Mouse (Mus musculus) heart, adult 2 months (tissue): ENCODE measurements around the gene Fam171a2. TPM values are rescaled to one million over a fixed set of nuclear protein-coding genes. Genes with fewer than 3 reads are reported as not detected.

Source experiments
- DNase-seq, 2 experiments: peaks; one replicate each; pipeline ENCODE4 v3.0.0; 2021
- H3K27ac ChIP-seq: fragments of 200-600 bp; 2 replicates; pipeline ENCODE4 v1.8.1; 2022
- H3K27me3 ChIP-seq: fragments of 200-500 bp; 2 replicates; pipeline ENCODE4 v1.6.1; 2012; ENCODE audit warnings: mild to moderate bottlenecking, low read length, inconsistent platforms, mixed read lengths; ENCODE audit not compliant: control insufficient read depth, insufficient read depth
- H3K36me3 ChIP-seq: fragments of 200-500 bp; 2 replicates; pipeline ENCODE4 v1.6.1; 2012; ENCODE audit warnings: low read length, inconsistent platforms; ENCODE audit not compliant: control insufficient read depth, insufficient read depth
- H3K4me1 ChIP-seq: fragments of 200-500 bp; 2 replicates; pipeline ENCODE4 v1.6.1; 2011; ENCODE audit warnings: low read length; ENCODE audit not compliant: control insufficient read depth, insufficient read depth
- H3K4me3 ChIP-seq: fragments of 200-600 bp; 2 replicates; pipeline ENCODE4 v1.8.1; 2022
- H3K79me2 ChIP-seq: fragments of 200-500 bp; replicated peaks from 2 replicates; pipeline ENCODE4 v1.6.1; 2012; ENCODE audit warnings: mild to moderate bottlenecking, inconsistent platforms, low read length, moderate library complexity, mixed read lengths; ENCODE audit not compliant: control insufficient read depth, insufficient read depth
- H3K9ac ChIP-seq: fragments of 200-500 bp; 2 replicates; pipeline ENCODE4 v1.6.1; 2012; ENCODE audit warnings: low read depth, mild to moderate bottlenecking, control low read depth, inconsistent platforms, low read length, mixed read lengths
- CTCF ChIP-seq: fragments of 200-600 bp; IDR thresholded peaks from 2 replicates; pipeline ENCODE4 v1.8.1; 2022; ENCODE audit warnings: antibody characterized with exemption, mild to moderate bottlenecking, moderate library complexity
- EP300 ChIP-seq: fragments of 200-500 bp; IDR thresholded peaks from 2 replicates; pipeline ENCODE4 v1.6.1; 2011; ENCODE audit warnings: low read depth, low read length, control low read depth; ENCODE audit not compliant: insufficient read depth
- POLR2A ChIP-seq: fragments of 200-500 bp; IDR thresholded peaks from 2 replicates; pipeline ENCODE4 v1.6.1; 2011; ENCODE audit warnings: mild to moderate bottlenecking, low read depth, low read length, control low read depth; ENCODE audit not compliant: insufficient read depth
- WGBS: fragments of 180-500 bp; shearing (Covaris S2); methylation state at CpG from one replicate; pipeline ENCODE4 v1.1.7; 2018; 5-methylcytosine and 5-hydroxymethylcytosine counted together
- intact Hi-C: fragments of 180-260 bp; cut with DNase I; formaldehyde crosslinking; loops from one replicate; pipeline ENCODE4 v1.15.1; 2025
- polyA plus RNA-seq: library from polyadenylated mRNA; depleted of rRNA; stranded (reverse); fragments of >200 nt; gene quantifications from 2 replicates; pipeline ENCODE4 v1.2.3, GENCODE M21; 2012
- total RNA-seq, 2 experiments: library from RNA; stranded (reverse); gene quantifications; 2 replicates each; pipeline ENCODE4 v1.2.3; 2021

Gene Fam171a2
- total and polyA plus RNA-seq, 3 experiments, result 3.8 to 8.3 (median 3.9) TPM

DNA sequence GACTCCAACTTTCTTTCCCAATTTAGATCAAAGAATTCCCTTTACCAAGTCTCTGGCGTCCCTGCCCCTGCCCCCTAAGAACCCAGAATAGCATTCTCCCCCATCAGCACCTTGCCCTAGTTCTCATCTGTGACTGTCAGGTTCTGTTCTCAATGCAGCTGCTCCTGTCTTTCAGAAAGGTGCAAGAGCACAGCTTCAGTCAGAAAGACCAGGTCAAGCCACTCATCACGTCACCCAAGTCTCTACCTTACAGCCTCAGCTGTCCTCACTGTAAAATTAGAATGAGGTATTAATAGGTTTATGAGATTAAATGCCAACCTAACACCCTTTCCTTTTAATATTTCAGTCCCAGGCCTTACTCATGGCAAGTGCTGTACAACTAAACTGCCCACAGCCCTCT is 45.8 kb upstream of the Fam171a2 start:
- H3K27me3 ChIP-seq, result no peaks in the 10 kb centered on the region
- no peak overlapping the region for H3K4me3 ChIP-seq
- WGBS, result 56% methylated on average over 2 of the region's 2 CpGs
- DNase-seq, result no peak
- peaks cover 7% of the 10 kb centered on the region; the same call in 1 of the 2 replicates for H3K36me3 ChIP-seq
- no peaks in the 10 kb centered on the region for H3K79me2 ChIP-seq
- H3K9ac ChIP-seq, result no peak overlapping the region
- H3K4me1 ChIP-seq, result no peaks in the 10 kb centered on the region; the same call in 1 of the 2 replicates
- TF ChIP-seq EP300, result no peak
- TF ChIP-seq CTCF, result no peak
- no peak for TF ChIP-seq POLR2A
- peak overlapping the region; percentile 57 for H3K27ac ChIP-seq
- intact Hi-C loops, result no loop called here

- Histone ChIP-seq H3K4me3 (no peak overlapping the region), H3K9ac (no peak overlapping the region), H3K27me3 (no peaks in the 10 kb centered on the region), H3K79me2 (no peaks in the 10 kb centered on the region), H3K27ac (no peak overlapping the region), H3K4me1 (no peaks in the 10 kb centered on the region), H3K36me3 (no peaks in the 10 kb centered on the region)
- WGBS, result 68% methylated on average over 2 of the region's 2 CpGs
- no peak for DNase-seq
- TF ChIP-seq CTCF (no peak), POLR2A (no peak), EP300 (no peak)
- intact Hi-C loops, result loop anchor here (1.0 to 2.0 kb wide), 3 partner anchors 68 to 163 kb away; partner anchors contain the start of gene Gpatch8
These were observed 40.4 kb upstream of the Fam171a2 start for GRCm38 (mm10) chr11:102487901-102488300.

GRCm38 (mm10) chr11:102486733-102487386 is 39.4 kb upstream of the Fam171a2 start:
- H3K36me3 ChIP-seq, result no peaks in the 10 kb centered on the region
- 55% methylated on average over 11 of the region's 11 CpGs for WGBS
- peak in 1 of 2 experiments; percentile 24 for DNase-seq
- no peaks in the 10 kb centered on the region for H3K79me2 ChIP-seq
- H3K9ac ChIP-seq, result no peak overlapping the region
- H3K27ac ChIP-seq, result no peak overlapping the region
- no peak for TF ChIP-seq EP300
- peak; percentile 91 for TF ChIP-seq CTCF
- intact Hi-C loops, result loop anchor here (1.0 to 2.0 kb wide), 3 partner anchors 69 to 164 kb away; partner anchors contain the start of gene Gpatch8
- no peaks in the 10 kb centered on the region for H3K27me3 ChIP-seq
- H3K4me3 ChIP-seq, result no peak overlapping the region
- H3K4me1 ChIP-seq, result no peaks in the 10 kb centered on the region

- Histone ChIP-seq H3K36me3 (no peaks in the 10 kb centered on the region), H3K79me2 (no peaks in the 10 kb centered on the region), H3K27me3 (no peaks in the 10 kb centered on the region), H3K9ac (no peak overlapping the region), H3K4me3 (no peak overlapping the region), H3K4me1 (no peaks in the 10 kb centered on the region), H3K27ac (no peak overlapping the region)
- DNase-seq, result no peak
- no peak for TF ChIP-seq CTCF
- no peak for TF ChIP-seq EP300
- no peak for TF ChIP-seq POLR2A
- intact Hi-C loops, result no loop called here
- WGBS, result 88% methylated on average over 10 of the region's 10 CpGs
These were observed 34.3 kb upstream of the Fam171a2 start for GRCm38 (mm10) chr11:102481779-102482178.

- no peak for TF ChIP-seq EP300
- TF ChIP-seq CTCF, result peak; percentile 44
- H3K79me2 ChIP-seq, result no peaks in the 10 kb centered on the region
- intact Hi-C loops, result no loop called here
- no peaks in the 10 kb centered on the region for H3K4me1 ChIP-seq
- H3K4me3 ChIP-seq, result no peak overlapping the region
- no peaks in the 10 kb centered on the region for H3K36me3 ChIP-seq
- DNase-seq, result no peak
- no peaks in the 10 kb centered on the region for H3K27me3 ChIP-seq
- H3K27ac ChIP-seq, result no peak overlapping the region
- no peak overlapping the region for H3K9ac ChIP-seq
- 89% methylated on average over 4 of the region's 4 CpGs for WGBS
These were observed 33.4 kb upstream of the Fam171a2 start for GRCm38 (mm10) chr11:102480897-102481296.

DNA sequence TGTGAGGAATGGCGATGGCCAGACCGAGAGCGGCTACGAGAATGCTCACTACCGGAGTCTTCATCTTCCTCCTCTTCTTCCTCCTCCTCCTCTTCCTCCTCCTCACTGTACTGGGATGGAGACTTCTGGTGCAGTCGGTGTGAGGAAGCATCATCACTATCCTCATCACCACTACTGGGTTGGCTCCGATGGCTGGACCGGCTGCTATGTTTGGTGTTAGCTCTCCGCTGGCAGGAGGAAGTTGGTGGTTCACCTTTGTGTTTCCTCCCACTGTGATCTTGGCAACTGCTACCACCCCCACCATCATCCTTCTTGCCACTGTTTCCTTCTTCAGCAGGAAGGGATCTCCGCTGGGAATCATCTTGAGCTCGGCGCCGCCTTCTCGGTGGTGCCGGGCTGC is 32.6 kb upstream of the Fam171a2 start:
- H3K4me1 ChIP-seq, result no peaks in the 10 kb centered on the region
- intact Hi-C loops, result no loop called here
- TF ChIP-seq POLR2A (no peak), EP300 (no peak), CTCF (no peak)
- H3K36me3 ChIP-seq, result no peaks in the 10 kb centered on the region
- WGBS, result 96% methylated on average over 15 of the region's 15 CpGs
- no peaks in the 10 kb centered on the region for H3K79me2 ChIP-seq
- H3K27ac ChIP-seq, result no peak overlapping the region
- H3K9ac ChIP-seq, result no peak overlapping the region
- no peak overlapping the region for H3K4me3 ChIP-seq
- DNase-seq, result no peak
- no peaks in the 10 kb centered on the region for H3K27me3 ChIP-seq
